Mouse (Mus musculus): ENCODE measurements at regions not wholly inside any gene's neighbourhood (a gene's known extent, or its start where the extent isn't known, plus 50 kb on each side); places are given as distances from the start of the nearest gene placed in this dataset.

DNA sequence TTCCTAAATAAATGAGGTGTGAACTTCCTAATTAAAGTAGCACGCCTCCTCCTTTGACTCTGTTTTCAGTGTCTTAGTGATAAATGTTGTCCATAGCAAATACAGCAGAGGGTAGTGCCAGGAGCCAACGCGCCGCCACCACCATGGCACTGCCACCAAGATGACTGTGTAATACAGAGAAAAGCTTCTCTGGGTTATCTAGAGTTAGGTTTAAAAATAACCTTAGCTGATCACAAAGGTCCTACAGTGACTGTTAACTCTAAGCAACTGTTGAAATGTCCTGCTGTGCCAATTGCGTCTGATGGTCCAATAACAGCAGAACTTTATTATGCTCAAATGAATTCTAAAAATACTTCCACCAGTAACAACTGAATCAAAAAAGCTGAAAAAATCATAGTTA lies 186.1 kb upstream of the Hand2 start:
- DNase-seq (ENCODE audit: low spot score in 2 of 2): no peak

GRCm38 (mm10) chr8:57148036-57148435 lies 172.7 kb upstream of the Hand2 start:
- DNase-seq (ENCODE audit: low spot score in 2 of 2): no peak

DNA sequence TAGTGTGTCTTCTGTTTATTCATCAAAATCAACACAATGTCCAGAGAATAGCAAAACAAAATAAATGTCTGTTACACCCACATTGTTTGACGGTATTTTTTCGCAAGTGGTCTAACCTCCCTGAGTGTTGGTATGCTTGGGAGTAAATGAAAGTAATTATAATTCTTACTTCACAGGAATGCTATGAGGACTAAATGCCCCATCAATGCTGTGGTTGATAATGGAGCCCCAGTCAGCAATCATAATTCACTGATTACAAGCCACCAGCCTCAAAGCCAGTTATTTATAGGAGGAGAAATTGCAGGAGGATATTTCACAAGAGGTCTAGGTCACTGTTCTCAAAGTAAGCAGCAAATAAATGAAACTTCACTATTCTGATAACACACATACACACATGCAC lies 129.6 kb upstream of the Hand2 start:
- no peak for DNase-seq (ENCODE audit: low spot score in 2 of 2)

GRCm38 (mm10) chr8:57200280-57200679 lies 120.5 kb upstream of the Hand2 start:
- DNase-seq (ENCODE audit: low spot score in 2 of 2): no peak

GRCm38 (mm10) chr8:57209584-57209983 lies 111.2 kb upstream of the Hand2 start:
- no peak for DNase-seq (ENCODE audit: low spot score in 2 of 2)

- DNase-seq (ENCODE audit: low spot score in 2 of 2): no peak
Measured at GRCm38 (mm10) chr8:57213066-57213465, 107.7 kb upstream of the Hand2 start.

GRCm38 (mm10) chr8:57213982-57214930 lies 106.5 kb upstream of the Hand2 start:
- DNase-seq (ENCODE audit: low spot score in 2 of 2): no peak

GRCm38 (mm10) chr8:57230594-57230993 lies 90.2 kb upstream of the Hand2 start:
- no peak for DNase-seq (ENCODE audit: low spot score in 2 of 2)

GRCm38 (mm10) chr8:57242301-57242700 lies 78.5 kb upstream of the Hand2 start:
- DNase-seq (ENCODE audit: low spot score in 2 of 2): no peak

GRCm38 (mm10) chr8:57249061-57249460 lies 71.7 kb upstream of the Hand2 start:
- no peak for DNase-seq (ENCODE audit: low spot score in 2 of 2)

All from layer of hippocampus, adult 18-20 months (tissue).